16 mouse cellular contexts compared by ENCODE assay signal in genomic region chr12:70608672-70609071, GRCm38 (mm10).
DNase-seq lines count a peak whose midpoint lies in the region; ATAC-seq and TF ChIP-seq lines count a peak whose summit lies in the region.
"Had no signal": no experiment of that assay in that cellular context is flagged by ENCODE, and none has a peak within 500 bp of the region (broad histone marks: within the 10 kb centered on the region; RNA-seq: fewer than 3 reads in every experiment).

No protein-coding gene starts in this region.

- TF ChIP-seq POLR2A in thymus, adult 2 months (IDR thresholded peaks at IDR 0.05; ENCODE audit: control insufficient read depth, extremely low read depth, insufficient read depth, low read length, poor library complexity) = no peak

- no peaks in the 10 kb centered on the region for H3K36me3 ChIP-seq in heart, embryonic 11.5 days (ENCODE audit: control insufficient read depth, insufficient read depth, low read length)
- H3K36me3 ChIP-seq in thymus, adult 2 months (ENCODE audit: control insufficient read depth, insufficient read depth, low read length) = no peaks in the 10 kb centered on the region
- H3K36me3 ChIP-seq: forebrain, embryonic 12.5 days; limb, embryonic 15.5 days; liver, embryonic 15.5 days; midbrain, embryonic 15.5 days had no signal

- peaks cover 5% of the 10 kb centered on the region; the same call in 1 of the 2 replicates for H3K4me1 ChIP-seq in heart, embryonic 11.5 days (ENCODE audit: control insufficient read depth, insufficient read depth, low read length)
- H3K4me1 ChIP-seq in thymus, adult 2 months (replicated peaks; ENCODE audit: control insufficient read depth, insufficient read depth, low read length) = peaks cover 14% of the 10 kb centered on the region
- H3K4me1 ChIP-seq: forebrain, embryonic 12.5 days; limb, embryonic 15.5 days; liver, embryonic 15.5 days; midbrain, embryonic 15.5 days had no signal

- intact Hi-C loops in heart, postnatal 14 days (cut with DNase I) = no loop called here

- H3K9ac ChIP-seq in heart, embryonic 11.5 days (ENCODE audit: low read depth, low read length) = no peak overlapping the region
- H3K9ac ChIP-seq: forebrain, embryonic 12.5 days; limb, embryonic 15.5 days; liver, embryonic 15.5 days; midbrain, embryonic 15.5 days had no signal

- H3K4me3 ChIP-seq in heart, embryonic 11.5 days (ENCODE audit: low read depth, low read length) = no peak overlapping the region
- no peak overlapping the region for H3K4me3 ChIP-seq in layer of hippocampus, adult 2 months
- no peak overlapping the region for H3K4me3 ChIP-seq in thymus, adult 2 months (ENCODE audit: control insufficient read depth, insufficient read depth, low read length)
- H3K4me3 ChIP-seq: forebrain, embryonic 12.5 days; limb, embryonic 15.5 days; liver, embryonic 15.5 days; midbrain, embryonic 15.5 days; myocyte had no signal

- H3K27ac ChIP-seq in heart, embryonic 11.5 days (ENCODE audit: low read depth, low read length) = peak overlapping the region; percentile 59; the same call in 1 of the 2 replicates
- H3K27ac ChIP-seq in layer of hippocampus, adult 2 months = 0 out of 2 replicates have a peak overlapping the region, but pooled peaks have one; percentile 5
- H3K27ac ChIP-seq in thymus, adult 2 months (ENCODE audit: control insufficient read depth, insufficient read depth, low read length) = peak overlapping the region; percentile 90
- H3K27ac ChIP-seq: forebrain, embryonic 12.5 days; limb, embryonic 15.5 days; liver, embryonic 15.5 days; midbrain, embryonic 15.5 days had no signal

- ATAC-seq in heart, embryonic 11.5 days (replicated peaks; ENCODE audit: insufficient number of reproducible peaks, low FRiP score, low TSS enrichment) = no peak
- ATAC-seq: hindbrain, embryonic 16.5 days; intestine, embryonic 16.5 days; midbrain, embryonic 15.5 days had no signal

- DNase-seq in heart, postnatal 14 days = no peak
- DNase-seq in layer of hippocampus, adult 2 months (ENCODE audit: low spot score in 2 of 2) = no peak
- DNase-seq in layer of hippocampus, adult 11-12 months (ENCODE audit: low spot score) = no peak
- DNase-seq in thymus, adult 2 months = no peak
- DNase-seq in thymus, adult 18-20 months = no peak
- DNase-seq in adrenal gland, adult 2 months = no peak
- DNase-seq: cerebellum, adult 2 months; cerebellum, postnatal 36 days had no signal

- H3K9me3 ChIP-seq in heart, embryonic 11.5 days (replicated peaks; ENCODE audit: control insufficient read depth, low read length) = no peaks in the 10 kb centered on the region
- H3K9me3 ChIP-seq: forebrain, embryonic 12.5 days; limb, embryonic 15.5 days; liver, embryonic 15.5 days; midbrain, embryonic 15.5 days had no signal

- TF ChIP-seq CTCF in layer of hippocampus, adult 2 months (conservative IDR thresholded peaks at IDR 0.05) = no peak
- no peak for TF ChIP-seq CTCF in thymus, adult 2 months (IDR thresholded peaks at IDR 0.05; ENCODE audit: borderline replicate concordance, control insufficient read depth, extremely low read depth, insufficient read depth, low read length, poor library complexity)

- WGBS in heart, embryonic 11.5 days (ENCODE audit: insufficient replicate concordance) = 32% methylated on average over 5 of the region's 5 CpGs
- 70% methylated on average over 5 of the region's 5 CpGs for WGBS in thymus, adult 2 months

- H3K27me3 ChIP-seq in heart, embryonic 11.5 days (ENCODE audit: control insufficient read depth, insufficient read depth, low read length) = no peaks in the 10 kb centered on the region
- no peaks in the 10 kb centered on the region for H3K27me3 ChIP-seq in thymus, adult 2 months (ENCODE audit: control insufficient read depth, insufficient read depth, low read length)
- H3K27me3 ChIP-seq: forebrain, embryonic 12.5 days; limb, embryonic 15.5 days; liver, embryonic 15.5 days; midbrain, embryonic 15.5 days had no signal

- H3K4me2 ChIP-seq in heart, embryonic 11.5 days = no peak overlapping the region
- H3K4me2 ChIP-seq: forebrain, embryonic 12.5 days; limb, embryonic 15.5 days; liver, embryonic 15.5 days; midbrain, embryonic 15.5 days had no signal

Comparison
In these comparisons a context has a peak if more than half of its experiments do, and no peak if none do; other contexts are left out.
1. H3K27ac ChIP-seq: peak in every context shown above with its lines; median percentile 90 in thymus, adult 2 months; 59 in heart, embryonic 11.5 days; 5 in layer of hippocampus, adult 2 months.